Mouse (Mus musculus): ENCODE measurements around the gene Sirt7. TPM values are rescaled to one million over a fixed set of nuclear protein-coding genes. Genes with fewer than 3 reads are reported as not detected.

The Sirt7 gene
- total and polyA plus RNA-seq, 3 experiments, result 7.0 to 23.7 (median 7.4) TPM

DNA sequence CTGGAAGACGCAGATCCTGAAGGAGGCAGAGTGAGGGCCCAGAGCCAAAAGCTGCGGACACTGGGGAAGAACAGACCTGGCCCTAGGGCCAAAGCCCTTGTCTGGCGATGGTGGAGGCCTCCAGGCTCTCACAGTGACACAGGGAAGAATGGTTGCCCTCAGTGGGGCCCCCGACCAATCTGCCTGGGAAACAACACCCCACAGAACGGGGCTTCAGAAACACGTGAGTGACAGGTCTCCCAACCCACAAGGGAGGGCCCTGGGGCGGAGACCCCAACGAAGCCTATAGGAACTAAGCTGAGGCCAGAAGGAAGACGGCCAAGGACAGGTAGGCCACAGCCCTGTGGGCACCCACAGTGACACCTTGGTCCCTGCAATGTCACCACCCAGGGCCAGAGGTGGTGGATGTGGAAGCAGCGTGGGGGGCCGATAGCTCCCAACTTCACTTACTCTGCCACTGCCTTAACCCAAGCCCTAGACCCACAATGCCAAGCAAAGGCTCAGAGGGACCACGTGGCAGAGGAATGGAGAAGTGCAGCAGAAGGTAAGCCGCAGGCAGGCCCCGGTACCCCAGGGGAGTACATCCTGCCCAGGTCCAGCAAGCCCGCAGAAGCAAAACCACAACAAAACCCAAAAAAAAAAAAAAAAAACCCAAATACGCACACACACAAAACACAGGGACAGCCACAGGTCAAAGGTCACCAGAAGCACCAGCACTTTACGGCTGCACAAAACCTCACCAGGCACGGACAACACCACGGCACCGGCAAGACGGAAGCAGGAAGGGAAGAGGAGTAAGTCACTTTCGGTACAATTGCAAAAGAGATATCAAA lies 2.6 kb upstream of the Sirt7 start:
- intact Hi-C loops (cut with DNase I), result no loop called here
- WGBS, result 80% methylated on average over 22 of the region's 22 CpGs
- no peak overlapping the region for H3K27ac ChIP-seq

DNA sequence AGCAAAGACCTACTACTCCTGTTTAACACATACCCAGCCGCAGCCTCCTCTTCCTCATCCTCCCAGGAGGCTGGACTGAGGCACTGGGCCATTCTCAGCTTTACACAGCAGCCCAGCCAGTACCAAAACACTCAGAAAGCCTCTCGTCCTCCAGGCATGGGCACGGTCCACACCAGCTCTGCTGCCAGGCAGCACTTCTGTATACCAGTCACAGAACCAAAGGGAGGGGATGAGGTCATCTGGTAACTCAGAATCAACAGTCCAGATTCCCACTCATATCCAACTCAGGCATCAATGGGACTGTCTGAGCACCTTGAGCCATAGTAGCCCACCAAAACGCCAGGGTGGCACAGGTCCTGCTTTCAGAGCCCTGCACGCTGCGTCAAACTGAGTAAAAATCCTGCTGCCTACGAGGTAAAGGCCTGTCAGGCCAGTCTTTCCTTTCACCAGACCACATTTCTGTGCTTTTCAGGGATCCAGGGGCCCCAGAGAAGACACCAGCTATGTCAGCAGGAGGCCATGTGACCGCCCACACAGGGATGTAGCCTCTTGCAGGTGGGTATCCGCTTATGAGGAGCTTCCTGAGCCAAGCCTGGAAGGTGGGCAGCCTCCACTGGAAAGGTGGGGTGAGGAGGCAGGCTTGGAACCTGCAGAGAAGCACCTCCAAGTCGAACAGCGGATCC lies 1.9 kb upstream of the Sirt7 start:
- H3K27ac ChIP-seq, result no peak overlapping the region
- no peaks in the 10 kb centered on the region for H3K27me3 ChIP-seq (ENCODE audit: control insufficient read depth, insufficient read depth, low read length)
- H3K79me2 ChIP-seq (replicated peaks; ENCODE audit: control insufficient read depth, insufficient read depth, low read length), result peaks cover 5% of the 10 kb centered on the region; the same call in 1 of the 2 replicates
- no peak overlapping the region for H3K9ac ChIP-seq (ENCODE audit: low read depth, low read length)
- DNase-seq, result no peak
- H3K4me1 ChIP-seq (ENCODE audit: control insufficient read depth, insufficient read depth, low read length), result peaks cover 23% of the 10 kb centered on the region
- intact Hi-C loops (cut with DNase I), result no loop called here
- 86% methylated on average over 11 of the region's 11 CpGs for WGBS
- TF ChIP-seq EP300 (IDR thresholded peaks at IDR 0.05; ENCODE audit: insufficient read depth, low read depth, low read length), result no peak
- no peak for TF ChIP-seq POLR2A (IDR thresholded peaks at IDR 0.05; ENCODE audit: insufficient read depth, low read depth, low read length)
- no peak for TF ChIP-seq CTCF (IDR thresholded peaks at IDR 0.05)
- no peak overlapping the region for H3K4me3 ChIP-seq
- H3K36me3 ChIP-seq (ENCODE audit: control insufficient read depth, insufficient read depth, low read length), result no peaks in the 10 kb centered on the region

More for the DNA sequence above, 2.6 kb upstream of the Sirt7 start:
- H3K36me3 ChIP-seq (ENCODE audit: control insufficient read depth, insufficient read depth, low read length), result no peaks in the 10 kb centered on the region
- H3K79me2 ChIP-seq (replicated peaks; ENCODE audit: control insufficient read depth, insufficient read depth, low read length), result peaks cover 5% of the 10 kb centered on the region; the same call in 1 of the 2 replicates
- no peaks in the 10 kb centered on the region for H3K27me3 ChIP-seq (ENCODE audit: control insufficient read depth, insufficient read depth, low read length)
- H3K4me3 ChIP-seq, result no peak overlapping the region
- no peak overlapping the region for H3K9ac ChIP-seq (ENCODE audit: low read depth, low read length)
- peak in 1 of 2 experiments; percentile 47 for DNase-seq
- peaks cover 24% of the 10 kb centered on the region for H3K4me1 ChIP-seq (ENCODE audit: control insufficient read depth, insufficient read depth, low read length)
- TF ChIP-seq CTCF (IDR thresholded peaks at IDR 0.05), result no peak

DNA sequence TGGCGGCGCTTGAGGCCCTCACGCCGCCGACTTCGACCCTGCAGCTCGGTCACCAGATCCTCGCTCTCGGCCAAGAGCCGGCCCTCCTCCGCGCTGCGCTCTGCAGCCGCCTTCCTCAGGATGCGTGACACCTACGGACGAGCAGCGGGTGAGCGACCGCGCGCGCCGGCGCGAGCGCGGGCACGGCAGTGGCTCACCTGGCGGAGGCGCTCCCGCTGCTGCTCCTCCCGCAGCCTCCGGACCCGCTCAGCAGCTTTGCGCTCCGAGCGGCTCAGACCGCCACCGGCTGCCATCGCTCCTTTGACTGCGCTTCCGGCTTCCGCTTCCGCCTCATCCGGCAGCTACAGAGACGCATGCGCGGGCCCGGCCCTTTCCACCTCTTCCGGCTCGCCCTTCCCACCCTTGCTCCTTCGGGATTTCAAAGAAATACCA lies 344 bp downstream of the Sirt7 start:
- intact Hi-C loops (cut with DNase I), result loop anchor here (2.0 kb wide), 1 partner anchor 88 kb away; the partner anchor contains the start of genes Cenpx and Lrrc45
- Histone ChIP-seq H3K27ac (peak overlapping the region; percentile 78), H3K27me3 (ENCODE audit: control insufficient read depth, insufficient read depth, low read length) (no peaks in the 10 kb centered on the region), H3K9ac (ENCODE audit: low read depth, low read length) (peak overlapping the region; percentile 74), H3K79me2 (replicated peaks; ENCODE audit: control insufficient read depth, insufficient read depth, low read length) (peaks cover 5% of the 10 kb centered on the region; the same call in 1 of the 2 replicates), H3K4me1 (ENCODE audit: control insufficient read depth, insufficient read depth, low read length) (peaks cover 8% of the 10 kb centered on the region), H3K36me3 (ENCODE audit: control insufficient read depth, insufficient read depth, low read length) (no peaks in the 10 kb centered on the region), H3K4me3 (peak overlapping the region; percentile 70)
- peak; percentile 90 to 91 for DNase-seq
- under 1% methylated on average over 53 of the region's 53 CpGs for WGBS
- TF ChIP-seq CTCF (IDR thresholded peaks at IDR 0.05) (no peak), POLR2A (IDR thresholded peaks at IDR 0.05; ENCODE audit: insufficient read depth, low read depth, low read length) (peak; percentile 81), EP300 (IDR thresholded peaks at IDR 0.05; ENCODE audit: insufficient read depth, low read depth, low read length) (peak; percentile 38; the same call in 1 of the 2 replicates)

DNA sequence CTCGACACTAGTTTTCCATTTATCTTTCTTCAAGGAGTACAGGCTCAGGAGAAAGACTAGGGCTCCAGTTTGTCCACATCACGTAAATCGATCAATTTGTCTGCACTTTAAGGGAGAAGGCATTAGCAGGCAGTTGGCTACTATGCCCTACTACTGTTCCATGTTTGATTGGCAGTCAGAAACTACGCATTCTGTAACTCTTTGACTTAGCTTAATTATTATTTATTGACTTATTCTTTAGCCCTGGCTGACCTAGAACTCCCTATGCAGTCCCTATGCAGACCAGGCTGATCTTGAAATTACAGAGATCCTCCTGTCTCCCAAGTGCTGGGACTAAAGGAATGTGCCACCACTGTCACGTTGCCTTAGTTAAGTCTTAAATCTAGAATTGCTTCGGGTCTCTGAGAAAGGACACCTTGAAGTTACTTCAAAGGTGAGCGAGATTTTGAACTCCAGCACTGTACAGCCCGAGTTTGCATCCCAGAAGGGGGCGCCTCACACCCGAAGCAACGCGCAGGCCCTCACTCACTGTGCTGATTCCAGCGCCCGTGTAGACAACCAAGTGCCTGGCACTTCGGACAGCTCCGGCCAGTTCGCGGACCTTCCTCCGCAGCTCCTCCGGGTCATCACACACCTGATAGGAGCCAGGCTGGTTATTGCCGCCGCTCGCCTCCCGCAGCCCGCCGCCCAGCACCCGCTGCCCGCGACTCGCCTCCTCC lies 920 bp downstream of the Sirt7 start:
- peak overlapping the region; percentile 70 for H3K4me3 ChIP-seq
- peaks cover 5% of the 10 kb centered on the region for H3K4me1 ChIP-seq (ENCODE audit: control insufficient read depth, insufficient read depth, low read length)
- H3K27me3 ChIP-seq (ENCODE audit: control insufficient read depth, insufficient read depth, low read length), result no peaks in the 10 kb centered on the region
- H3K36me3 ChIP-seq (ENCODE audit: control insufficient read depth, insufficient read depth, low read length), result no peaks in the 10 kb centered on the region
- intact Hi-C loops (cut with DNase I), result loop anchor here (2.0 kb wide), 1 partner anchor 89 kb away; the partner anchor contains the start of genes Cenpx and Lrrc45
- TF ChIP-seq CTCF (IDR thresholded peaks at IDR 0.05) (peak; percentile 76), EP300 (IDR thresholded peaks at IDR 0.05; ENCODE audit: insufficient read depth, low read depth, low read length) (no peak)
- WGBS, result 12% methylated on average over 30 of the region's 30 CpGs
- H3K9ac ChIP-seq (ENCODE audit: low read depth, low read length), result peak overlapping the region; percentile 74
- DNase-seq, result peak; percentile 75
- H3K27ac ChIP-seq, result peak overlapping the region; percentile 78
- peaks cover 5% of the 10 kb centered on the region; the same call in 1 of the 2 replicates for H3K79me2 ChIP-seq (replicated peaks; ENCODE audit: control insufficient read depth, insufficient read depth, low read length)

DNA sequence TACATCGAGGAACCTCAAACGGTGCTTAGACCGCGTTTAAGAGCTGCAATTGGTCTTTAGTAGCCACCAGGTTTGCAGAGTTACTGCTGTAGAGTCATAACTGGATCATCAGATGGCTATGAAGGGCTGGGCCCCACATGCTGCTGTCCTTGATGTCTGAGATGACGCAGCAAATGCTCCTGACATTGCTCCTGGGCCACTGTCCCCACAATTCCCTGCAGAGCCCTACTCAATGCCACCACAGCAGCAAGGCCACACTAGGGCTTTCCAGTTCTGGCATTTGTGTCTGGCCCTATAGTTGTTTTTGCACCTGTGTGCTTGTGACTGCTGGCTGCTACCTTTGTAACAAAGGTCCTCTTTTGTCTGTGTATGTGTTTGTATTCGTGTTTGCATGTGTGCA lies 2.2 kb downstream of the Sirt7 start:
- intact Hi-C loops (cut with DNase I), result no loop called here
- Histone ChIP-seq H3K4me1 (ENCODE audit: control insufficient read depth, insufficient read depth, low read length) (peaks cover 5% of the 10 kb centered on the region), H3K9ac (ENCODE audit: low read depth, low read length) (no peak overlapping the region), H3K27me3 (ENCODE audit: control insufficient read depth, insufficient read depth, low read length) (no peaks in the 10 kb centered on the region), H3K79me2 (replicated peaks; ENCODE audit: control insufficient read depth, insufficient read depth, low read length) (peaks cover 3% of the 10 kb centered on the region; the same call in 1 of the 2 replicates), H3K36me3 (ENCODE audit: control insufficient read depth, insufficient read depth, low read length) (no peaks in the 10 kb centered on the region), H3K4me3 (no peak overlapping the region), H3K27ac (no peak overlapping the region)
- TF ChIP-seq CTCF (IDR thresholded peaks at IDR 0.05) (no peak), EP300 (IDR thresholded peaks at IDR 0.05; ENCODE audit: insufficient read depth, low read depth, low read length) (no peak), POLR2A (IDR thresholded peaks at IDR 0.05; ENCODE audit: insufficient read depth, low read depth, low read length) (no peak)
- DNase-seq, result no peak
- 88% methylated on average over 6 of the region's 6 CpGs for WGBS

Data from heart, adult 2 months (tissue).